Mouse (Mus musculus): ENCODE measurements at regions not wholly inside any gene's neighbourhood (a gene's known extent, or its start where the extent isn't known, plus 50 kb on each side); places are given as distances from the start of the nearest gene placed in this dataset.

- peak; percentile 95 for ATAC-seq (ENCODE audit: low TSS enrichment)
These were observed 242.1 kb downstream of the Foxo1 start for GRCm38 (mm10) chr3:52510088-52510765.

- peak; percentile 98 for ATAC-seq (ENCODE audit: low TSS enrichment)
These were observed 235.8 kb downstream of the Foxo1 start for GRCm38 (mm10) chr3:52503925-52504324.

GRCm38 (mm10) chr3:52502223-52502622, 234.1 kb downstream of the Foxo1 start:
- no peak for ATAC-seq (ENCODE audit: low TSS enrichment)

GRCm38 (mm10) chr3:52501614-52502013, 233.5 kb downstream of the Foxo1 start:
- ATAC-seq (ENCODE audit: low TSS enrichment) = no peak

GRCm38 (mm10) chr3:52500026-52500425, 231.9 kb downstream of the Foxo1 start:
- ATAC-seq (ENCODE audit: low TSS enrichment) = no peak

- ATAC-seq (ENCODE audit: low TSS enrichment) = no peak
These were observed 231.4 kb downstream of the Foxo1 start for GRCm38 (mm10) chr3:52499581-52499980.

- peak; percentile 64 for ATAC-seq (ENCODE audit: low TSS enrichment)
These were observed 230.5 kb downstream of the Foxo1 start for GRCm38 (mm10) chr3:52498506-52499228.

GRCm38 (mm10) chr3:52496965-52497364, 228.8 kb downstream of the Foxo1 start:
- no peak for ATAC-seq (ENCODE audit: low TSS enrichment)

GRCm38 (mm10) chr3:52495401-52495800, 227.3 kb downstream of the Foxo1 start:
- no peak for ATAC-seq (ENCODE audit: low TSS enrichment)

GRCm38 (mm10) chr3:52494924-52495323, 226.8 kb downstream of the Foxo1 start:
- ATAC-seq (ENCODE audit: low TSS enrichment) = no peak

GRCm38 (mm10) chr3:52479186-52479585, 211.1 kb downstream of the Foxo1 start:
- no peak for ATAC-seq (ENCODE audit: low TSS enrichment)

GRCm38 (mm10) chr3:52469900-52470299, 201.8 kb downstream of the Foxo1 start:
- ATAC-seq (ENCODE audit: low TSS enrichment) = no peak

- no peak for ATAC-seq (ENCODE audit: low TSS enrichment)
These were observed 201.3 kb downstream of the Foxo1 start for GRCm38 (mm10) chr3:52469397-52469796.

GRCm38 (mm10) chr3:52468326-52468725, 200.2 kb downstream of the Foxo1 start:
- no peak for ATAC-seq (ENCODE audit: low TSS enrichment)

- no peak for ATAC-seq (ENCODE audit: low TSS enrichment)
These were observed 199.7 kb downstream of the Foxo1 start for GRCm38 (mm10) chr3:52467876-52468275.

GRCm38 (mm10) chr3:52466984-52467565, 198.9 kb downstream of the Foxo1 start:
- ATAC-seq (ENCODE audit: low TSS enrichment) = no peak

GRCm38 (mm10) chr3:52466571-52466970, 198.4 kb downstream of the Foxo1 start:
- no peak for ATAC-seq (ENCODE audit: low TSS enrichment)

- ATAC-seq (ENCODE audit: low TSS enrichment) = no peak
These were observed 195.8 kb downstream of the Foxo1 start for GRCm38 (mm10) chr3:52463911-52464310.

- ATAC-seq (ENCODE audit: low TSS enrichment) = no peak
These were observed 186.8 kb downstream of the Foxo1 start for GRCm38 (mm10) chr3:52454955-52455354.

- no peak for ATAC-seq (ENCODE audit: low TSS enrichment)
These were observed 184.9 kb downstream of the Foxo1 start for GRCm38 (mm10) chr3:52453041-52453440.

- no peak for ATAC-seq (ENCODE audit: low TSS enrichment)
These were observed 184.2 kb downstream of the Foxo1 start for GRCm38 (mm10) chr3:52452345-52452744.

- no peak for ATAC-seq (ENCODE audit: low TSS enrichment)
These were observed 178.9 kb downstream of the Foxo1 start for GRCm38 (mm10) chr3:52446991-52447390.

- ATAC-seq (ENCODE audit: low TSS enrichment) = no peak
These were observed 178.4 kb downstream of the Foxo1 start for GRCm38 (mm10) chr3:52446500-52446899.

Measured in frontal cortex, adult (tissue).